28 mouse cellular contexts compared by ENCODE assay signal in genomic region chr9:37918018-37918417, GRCm38 (mm10). TPM values are rescaled to one million over a fixed set of nuclear protein-coding genes. Genes with fewer than 3 reads are reported as not detected.
A peak's percentile ranks its signal among the peaks of the same experiment; 100 is the strongest.
DNase-seq lines count a peak whose midpoint lies in the region; ATAC-seq and TF ChIP-seq lines count a peak whose summit lies in the region.
"Had no signal": no experiment of that assay in that cellular context is flagged by ENCODE, and none has a peak within 500 bp of the region (broad histone marks: within the 10 kb centered on the region; RNA-seq: fewer than 3 reads in every experiment).

No protein-coding gene starts in this region.

- H3K27ac ChIP-seq in left cerebral cortex, adult 2 months = peak overlapping the region; percentile 32
- no peak overlapping the region for H3K27ac ChIP-seq in forebrain, postnatal 0 days (ENCODE audit: low read depth, low read length)

- H3K4me3 ChIP-seq in left cerebral cortex, adult 2 months = no peak overlapping the region
- H3K4me3 ChIP-seq in forebrain, postnatal 0 days (ENCODE audit: low read depth, low read length) = no peak overlapping the region

- H3K27me3 ChIP-seq in forebrain, postnatal 0 days (ENCODE audit: insufficient read depth, low read length) = no peaks in the 10 kb centered on the region
- H3K27me3 ChIP-seq: CH12.LX, Patski had no signal

- TF ChIP-seq CTCF in left cerebral cortex, adult 2 months (IDR thresholded peaks at IDR 0.05) = no peak
- TF ChIP-seq CTCF in forebrain, postnatal 0 days (IDR thresholded peaks at IDR 0.05; ENCODE audit: low read depth) = no peak

- WGBS in forebrain, postnatal 0 days = 59% methylated on average over 1 of the region's 1 CpGs

- no peak for DNase-seq in frontal cortex, postnatal 36 days (ENCODE audit: low spot score in 2 of 2)
- DNase-seq in left cerebral cortex, adult 2 months (ENCODE audit: extremely low spot score in 1 of 2, low spot score in 2 of 2) = no peak
- DNase-seq in left cerebral cortex, adult 8-10 months (ENCODE audit: low spot score in 2 of 2) = no peak
- DNase-seq in brain, adult 2 months (ENCODE audit: low read depth, low spot score) = peak; percentile 54
- DNase-seq in forebrain, postnatal 0 days = no peak
- DNase-seq: adrenal gland, adult 2 months; adrenal gland, adult 8-10 months; adrenal gland, postnatal 10 days; adrenal gland, postnatal 14 days; adrenal gland, postnatal 25 days; adrenal gland, postnatal 36 days; B cell, adult 2 months; cerebellum, adult 11 months; cerebellum, adult 11-12 months; cerebellum, adult 18-20 months; cerebellum, adult 2 months had no signal

- no peak overlapping the region for H3K9ac ChIP-seq in forebrain, postnatal 0 days

- no peaks in the 10 kb centered on the region for H3K4me1 ChIP-seq in forebrain, postnatal 0 days (ENCODE audit: insufficient read depth)

- ATAC-seq in frontal cortex, adult (ENCODE audit: low TSS enrichment) = peak; percentile 88
- no peak for ATAC-seq in forebrain, postnatal 0 days
- ATAC-seq: activated CD4-positive, CD25-positive, alpha-beta regulatory T cell, adult 4 months; CD4-positive, CD25-positive, alpha-beta regulatory T cell, adult 4 months; Patski had no signal

- H3K9me3 ChIP-seq in forebrain, postnatal 0 days (ENCODE audit: low read length) = no peaks in the 10 kb centered on the region
- H3K9me3 ChIP-seq: G1E had no signal

- intact Hi-C loops in left cerebral cortex, adult 2 months (cut with DNase I) = loop anchor here (5.0 kb wide), 1 partner anchor 106 kb away; no protein-coding TSS in a partner anchor

- no peaks in the 10 kb centered on the region for H3K36me3 ChIP-seq in forebrain, postnatal 0 days (ENCODE audit: insufficient read depth)
- H3K36me3 ChIP-seq: G1E had no signal

- no peak overlapping the region for H3K4me2 ChIP-seq in forebrain, postnatal 0 days (ENCODE audit: low read depth)

RNA-seq across cellular contexts. Expression of gene Olfr878, which starts 0.4 kb away (rescaled TPM):
- total RNA-seq in left cerebral cortex, adult 2 months (2021) = under 1 TPM; 0.23 to 0.36 TPM
- under 1 TPM in 2 of 4 experiments, not detected in 2; 0.13 to 0.21 TPM for total RNA-seq in left cerebral cortex, adult 8-10 months (2022)
- total RNA-seq in forebrain, postnatal 0 days (2014; rRNA removed) = not detected in 2 replicates
- not detected in 2 replicates for polyA plus RNA-seq in forebrain, postnatal 0 days (2015; fragmentation: Nextera tagmentation; extraction: Ambion mirVana)
- total RNA-seq: adrenal gland, adult 18-20 months; adrenal gland, adult 2 months; adrenal gland, adult 8-10 months; adrenal gland, postnatal 10 days; adrenal gland, postnatal 14 days; adrenal gland, postnatal 25 days; adrenal gland, postnatal 36 days; adrenal gland, postnatal 4 days; CH12.LX; ES-E14; G1E; MEL had no signal
- polyA plus RNA-seq: adrenal gland, adult 2 months; brain, embryonic 14.5 days; C2C12; cerebellum, adult 2 months; G1E; Patski had no signal

RNA-seq across cellular contexts. Expression of gene Olfr145, which starts 21.5 kb away (rescaled TPM):
- under 1 TPM; 0.05 to 0.07 TPM for total RNA-seq in left cerebral cortex, adult 2 months (2021)
- total RNA-seq in left cerebral cortex, adult 8-10 months (2022) = not detected
- total RNA-seq in forebrain, postnatal 0 days (2014; rRNA removed) = not detected in 2 replicates
- polyA plus RNA-seq in forebrain, postnatal 0 days (2015; fragmentation: Nextera tagmentation; extraction: Ambion mirVana) = not detected in 2 replicates
- total RNA-seq: adrenal gland, adult 18-20 months; adrenal gland, adult 2 months; adrenal gland, adult 8-10 months; adrenal gland, postnatal 10 days; adrenal gland, postnatal 14 days; adrenal gland, postnatal 25 days; adrenal gland, postnatal 36 days; adrenal gland, postnatal 4 days; CH12.LX; ES-E14; MEL had no signal
- polyA plus RNA-seq: adrenal gland, adult 2 months; brain, embryonic 14.5 days; C2C12; CD4-positive, CD25-positive, alpha-beta regulatory T cell, adult 4 months; cerebellum, adult 2 months; G1E; Patski had no signal
